Mouse (Mus musculus) kidney, embryonic 15.5 days (tissue): ENCODE results near the gene Mbip. TPM values are rescaled to one million over a fixed set of nuclear protein-coding genes. Genes with fewer than 3 reads are reported as not detected.

Source experiments
- ATAC-seq: fragments of 200-750 bp; cut with Nextera tagmentation; replicated peaks from 2 replicates; pipeline ENCODE4 v1.8.0; 2017; ENCODE audit warnings: moderate TSS enrichment; ENCODE audit not compliant: low FRiP score
- H3K27ac ChIP-seq: fragments of 300-500 bp; sonication (generic); 2 replicates; pipeline ENCODE4 v1.5.1; 2015; ENCODE audit warnings: mild to moderate bottlenecking, inconsistent platforms
- H3K27me3 ChIP-seq: fragments of 300-500 bp; sonication (generic); 2 replicates; pipeline ENCODE4 v1.6.1; 2015; ENCODE audit warnings: inconsistent platforms
- H3K36me3 ChIP-seq: fragments of 300-500 bp; sonication (generic); 2 replicates; pipeline ENCODE4 v1.6.1; 2015; ENCODE audit warnings: inconsistent platforms
- H3K4me1 ChIP-seq: fragments of 300-500 bp; sonication (generic); 2 replicates; pipeline ENCODE4 v1.6.1; 2015; ENCODE audit warnings: inconsistent platforms
- H3K4me2 ChIP-seq: fragments of 300-500 bp; sonication (generic); 2 replicates; pipeline ENCODE4 v1.6.1; 2015; ENCODE audit warnings: moderate library complexity, mild to moderate bottlenecking, inconsistent platforms
- H3K4me3 ChIP-seq: fragments of 300-500 bp; sonication (generic); replicated peaks from 2 replicates; pipeline ENCODE4 v1.5.1; 2015; ENCODE audit warnings: mild to moderate bottlenecking, inconsistent platforms
- H3K9ac ChIP-seq: fragments of 300-500 bp; sonication (generic); 2 replicates; pipeline ENCODE4 v1.6.1; 2015; ENCODE audit warnings: mild to moderate bottlenecking, inconsistent platforms
- H3K9me3 ChIP-seq: fragments of 300-500 bp; sonication (generic); replicated peaks from 2 replicates; pipeline ENCODE4 v1.6.1; 2016; ENCODE audit warnings: inconsistent platforms
- WGBS: fragments of 180-500 bp; shearing (Covaris S2); methylation state at CpG from one replicate; pipeline ENCODE4 v1.1.7; 2015; ENCODE audit warnings: mixed read lengths; 5-methylcytosine and 5-hydroxymethylcytosine counted together
- polyA plus RNA-seq: library from polyadenylated mRNA; unstranded; fragments of >200 nt; fragmentation: Nextera tagmentation; extraction: Ambion mirVana; gene quantifications from 2 replicates; pipeline ENCODE4 v1.2.1, GENCODE M21; 2015

Gene Mbip
- polyA plus RNA-seq: 35.2 and 38.1 TPM in 2 replicates

DNA sequence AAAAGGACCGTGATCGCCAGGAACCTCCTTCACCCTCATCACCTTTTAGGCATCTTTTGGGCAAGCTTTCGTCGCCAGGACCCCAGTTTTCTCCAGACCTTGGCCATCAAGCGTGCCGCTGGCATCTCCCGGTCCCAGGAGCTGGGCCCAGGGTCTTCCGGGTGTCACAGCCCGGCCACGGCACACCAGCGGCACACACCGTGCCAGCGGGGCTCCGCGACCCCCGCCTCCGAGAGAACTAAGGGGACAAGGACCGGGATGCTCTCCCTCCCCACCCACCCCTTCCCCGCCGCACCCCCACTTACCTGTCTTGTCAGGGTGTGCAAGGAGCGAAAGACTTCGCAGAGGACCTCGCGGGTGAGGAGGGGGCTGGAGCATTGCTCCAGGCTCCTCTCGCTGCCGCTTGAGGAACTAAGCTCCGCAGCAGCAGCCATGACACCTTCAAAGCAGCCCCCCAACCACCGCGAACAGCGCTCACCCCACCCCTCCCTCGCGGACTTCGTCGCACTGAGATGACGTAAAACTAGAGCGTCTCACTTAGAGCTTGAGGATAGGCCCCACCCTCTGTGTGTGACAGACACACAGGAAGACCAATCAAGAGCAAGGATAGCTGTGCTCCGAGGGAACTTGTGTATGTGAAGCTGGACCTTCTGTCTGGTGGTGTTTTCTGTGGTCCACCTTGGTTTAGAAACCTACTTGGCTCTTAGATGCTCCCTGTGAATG, at the start of gene Mbip:
Mbip (minus strand) TSS at position 528 of the 723 bp plus-strand sequence.
- H3K27me3 ChIP-seq: no peaks in the 10 kb centered on the region
- peak within 1 kb of the TSS; percentile 90 for H3K4me3 ChIP-seq
- no peaks in the 10 kb centered on the region for H3K4me1 ChIP-seq
- under 1% methylated on average over 37 of the region's 37 CpGs for WGBS
- ATAC-seq: peak; percentile 100
- no peaks in the 10 kb centered on the region for H3K9me3 ChIP-seq
- peak within 1 kb of the TSS; percentile 72 for H3K9ac ChIP-seq
- peak within 1 kb of the TSS; percentile 62 for H3K27ac ChIP-seq
- H3K4me2 ChIP-seq: peak within 1 kb of the TSS; percentile 61
- no peaks in the 10 kb centered on the region for H3K36me3 ChIP-seq

DNA sequence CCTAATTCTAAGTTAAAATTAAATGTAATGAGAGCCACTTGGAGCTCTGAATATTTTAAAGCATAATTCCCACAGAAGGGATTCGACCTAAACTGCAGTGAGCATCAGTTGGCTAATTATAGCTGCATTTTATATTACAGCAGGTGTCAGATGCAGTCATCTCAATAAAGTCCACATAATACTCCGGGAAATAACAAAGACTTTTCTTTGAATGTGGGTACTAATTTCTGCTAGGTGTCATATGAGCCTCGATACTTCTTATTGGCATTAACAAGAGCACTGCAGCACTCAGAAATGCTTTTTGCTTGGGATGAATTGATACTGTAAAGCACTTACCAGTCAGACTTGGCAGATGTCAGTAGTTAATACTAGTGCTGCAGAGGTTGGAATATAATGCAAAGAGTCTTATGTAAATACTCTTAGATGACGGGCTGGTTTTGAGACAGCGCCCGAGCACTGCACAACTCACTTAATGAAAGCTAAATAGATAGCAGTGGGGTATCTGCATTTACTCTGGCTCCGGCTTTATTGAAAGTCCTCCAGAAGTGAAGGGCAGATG, 42.0 kb upstream of the Mbip start:
- H3K4me2 ChIP-seq: no peak overlapping the region
- H3K36me3 ChIP-seq: no peaks in the 10 kb centered on the region
- 0 out of 2 replicates have a peak, but pooled peaks cover 2% of the 10 kb centered on the region for H3K27me3 ChIP-seq
- H3K9me3 ChIP-seq: no peaks in the 10 kb centered on the region
- ATAC-seq: no peak
- no peak overlapping the region for H3K9ac ChIP-seq
- H3K4me1 ChIP-seq: no peaks in the 10 kb centered on the region
- no peak overlapping the region for H3K4me3 ChIP-seq
- H3K27ac ChIP-seq: no peak overlapping the region
- WGBS: 82% methylated on average over 7 of the region's 7 CpGs

DNA sequence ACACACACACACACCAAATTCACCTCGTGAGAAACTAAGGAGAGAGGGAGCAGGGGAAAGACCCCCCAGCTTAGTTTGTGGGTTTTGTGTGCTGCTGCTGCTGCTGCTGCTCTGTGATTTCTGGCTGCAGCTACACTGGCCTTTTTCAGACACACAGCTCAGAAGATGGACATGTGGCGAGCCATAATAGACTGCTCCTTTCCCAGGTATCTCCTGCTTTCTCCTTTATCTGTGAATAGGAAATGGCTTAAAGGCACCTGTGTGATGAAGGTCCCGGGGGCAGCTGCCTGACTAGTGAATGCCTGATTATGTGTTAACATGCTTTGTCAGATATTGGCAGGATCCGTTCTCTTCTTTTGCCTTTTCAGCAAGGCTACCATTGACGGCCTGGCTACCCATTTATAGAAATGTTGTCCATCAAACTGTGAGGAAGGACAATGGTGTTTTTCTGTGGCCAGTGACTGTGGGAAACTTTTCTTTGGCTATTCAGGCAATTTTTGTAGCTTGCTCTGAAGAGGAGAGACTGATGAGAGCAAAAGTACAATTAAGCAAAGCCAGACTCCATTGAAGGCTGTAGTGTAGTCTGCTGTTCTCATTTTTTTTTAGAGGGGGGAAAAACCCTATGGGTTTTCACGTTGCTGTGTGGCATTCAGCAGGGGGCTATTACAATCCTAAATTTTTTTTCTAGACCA, 41.4 kb upstream of the Mbip start:
- H3K9ac ChIP-seq: no peak overlapping the region
- no peak for ATAC-seq
- H3K9me3 ChIP-seq: no peaks in the 10 kb centered on the region
- no peak overlapping the region for H3K27ac ChIP-seq
- H3K4me3 ChIP-seq: no peak overlapping the region
- 0 out of 2 replicates have a peak, but pooled peaks cover 2% of the 10 kb centered on the region for H3K27me3 ChIP-seq
- WGBS: 72% methylated on average over 5 of the region's 6 CpGs
- H3K4me1 ChIP-seq: no peaks in the 10 kb centered on the region
- H3K36me3 ChIP-seq: no peaks in the 10 kb centered on the region
- no peak overlapping the region for H3K4me2 ChIP-seq

DNA sequence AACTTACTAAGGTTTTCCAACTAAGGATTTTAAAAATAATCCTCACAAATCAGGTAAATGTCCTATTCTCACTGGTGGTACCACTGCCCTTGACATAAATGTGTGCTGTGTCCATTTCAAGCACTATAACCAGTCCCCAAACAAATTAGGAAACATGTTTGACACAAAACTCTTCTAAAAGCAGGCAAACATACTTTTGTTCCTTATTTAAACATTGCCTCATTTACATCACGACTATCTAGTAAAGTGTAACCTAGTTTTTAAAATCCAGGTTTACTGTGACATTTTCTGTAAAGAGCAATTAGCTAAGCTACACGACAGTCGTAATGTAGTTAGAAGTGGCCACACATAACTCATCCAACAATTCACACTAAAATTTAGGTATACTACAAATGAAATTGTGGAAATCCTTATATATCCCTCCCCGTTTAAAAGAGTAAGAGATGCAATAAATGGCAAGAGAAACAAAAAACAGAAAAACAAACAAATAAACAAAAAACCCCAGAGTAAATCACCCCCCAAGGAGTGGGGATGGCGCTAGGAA, 851 bp downstream of the Mbip start:
- H3K27ac ChIP-seq: no peak overlapping the region
- H3K4me2 ChIP-seq: peak overlapping the region; percentile 61
- no peaks in the 10 kb centered on the region for H3K9me3 ChIP-seq
- 3% methylated on average over 5 of the region's 5 CpGs for WGBS
- ATAC-seq: no peak
- H3K9ac ChIP-seq: peak overlapping the region; percentile 72
- no peaks in the 10 kb centered on the region for H3K27me3 ChIP-seq
- no peaks in the 10 kb centered on the region for H3K4me1 ChIP-seq
- H3K4me3 ChIP-seq: peak overlapping the region; percentile 90
- peaks cover 3% of the 10 kb centered on the region; the same call in 1 of the 2 replicates for H3K36me3 ChIP-seq

DNA sequence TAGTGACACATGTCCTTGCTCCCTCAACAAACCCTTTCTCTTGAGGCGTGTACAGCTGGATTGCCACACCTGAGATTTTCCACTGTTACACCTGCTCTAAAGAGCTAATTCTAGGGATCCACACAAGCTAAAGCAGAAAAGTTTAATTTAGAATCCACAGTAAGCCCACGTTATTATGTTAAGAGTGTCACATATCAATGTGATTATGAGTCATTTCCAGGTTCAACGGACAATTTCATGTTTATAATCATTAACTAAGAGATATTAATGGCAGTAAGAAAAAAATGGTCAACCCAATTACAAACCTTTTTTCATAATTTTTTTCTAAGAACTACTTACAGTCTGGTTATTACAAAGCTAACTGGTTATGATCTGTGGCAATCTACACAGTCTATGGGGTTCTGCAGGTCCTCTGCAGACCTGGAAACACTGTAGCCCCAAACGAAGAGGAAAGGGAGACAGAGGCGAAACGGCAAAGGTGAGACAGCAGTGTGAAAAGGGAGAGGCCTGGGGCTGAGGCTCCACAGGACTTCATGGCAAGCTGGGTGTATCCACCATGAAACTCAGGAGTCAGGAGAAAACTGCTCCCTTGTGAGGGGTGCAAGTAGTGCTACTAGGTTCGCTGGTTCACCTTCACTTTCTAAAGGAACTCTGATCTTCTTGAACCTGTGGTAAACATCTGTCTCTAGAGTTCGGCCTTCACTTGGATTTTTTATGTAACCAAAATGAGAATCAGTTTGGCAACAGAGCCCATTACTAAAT, 6.2 kb downstream of the Mbip start:
- Histone ChIP-seq H3K9ac (no peak overlapping the region), H3K27ac (no peak overlapping the region), H3K9me3 (no peaks in the 10 kb centered on the region), H3K36me3 (peaks cover 35% of the 10 kb centered on the region), H3K4me3 (no peak overlapping the region), H3K27me3 (no peaks in the 10 kb centered on the region), H3K4me1 (no peaks in the 10 kb centered on the region), H3K4me2 (no peak overlapping the region)
- ATAC-seq: no peak
- 81% methylated on average over 8 of the region's 8 CpGs for WGBS

DNA sequence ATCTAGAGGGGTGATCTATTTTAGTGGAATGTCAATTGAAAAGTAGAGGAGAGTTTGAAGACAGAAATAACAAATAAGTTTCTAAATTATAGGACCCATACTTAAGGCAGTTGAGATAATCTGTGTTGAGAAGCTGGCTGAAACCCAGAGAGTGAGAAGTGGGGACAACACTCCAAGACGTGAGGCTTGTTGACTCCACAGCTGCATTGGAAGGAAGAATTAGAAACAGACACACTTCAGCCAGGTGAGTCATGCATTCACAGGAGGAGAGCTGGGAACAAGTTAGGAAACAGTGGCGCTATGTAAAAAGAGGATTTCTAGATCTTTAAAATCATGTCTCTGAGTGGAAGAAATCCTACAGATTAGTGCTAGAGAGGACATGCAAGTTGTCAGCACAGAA, 12.2 kb downstream of the Mbip start:
- Histone ChIP-seq H3K27me3 (no peaks in the 10 kb centered on the region), H3K27ac (no peak overlapping the region), H3K9me3 (no peaks in the 10 kb centered on the region), H3K9ac (no peak overlapping the region), H3K4me1 (no peaks in the 10 kb centered on the region), H3K36me3 (peaks cover 74% of the 10 kb centered on the region), H3K4me2 (no peak overlapping the region), H3K4me3 (no peak overlapping the region)
- no peak for ATAC-seq
- 95% methylated on average over 2 of the region's 2 CpGs for WGBS

DNA sequence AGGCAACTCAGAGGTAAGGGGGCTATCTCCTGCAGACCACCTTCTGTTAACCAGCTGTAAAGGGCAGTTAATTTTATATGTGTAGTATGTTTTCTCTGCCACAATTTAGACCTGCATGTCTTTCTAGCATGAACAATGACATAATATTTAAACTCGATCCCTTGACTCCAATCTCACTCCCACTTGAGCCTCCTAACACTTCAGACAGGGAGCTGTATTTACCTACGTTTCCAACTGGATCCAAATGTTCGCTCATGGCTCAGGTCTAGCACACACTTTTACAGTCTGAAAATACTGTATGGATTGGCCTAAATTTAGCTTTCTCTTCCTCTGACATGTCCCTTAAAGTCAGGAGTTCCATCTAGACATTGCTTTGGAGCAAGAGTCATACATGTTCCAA, 13.2 kb downstream of the Mbip start:
- H3K9ac ChIP-seq: no peak overlapping the region
- no peaks in the 10 kb centered on the region for H3K4me1 ChIP-seq
- 89% methylated on average over 3 of the region's 3 CpGs for WGBS
- ATAC-seq: no peak
- no peaks in the 10 kb centered on the region for H3K9me3 ChIP-seq
- no peak overlapping the region for H3K4me3 ChIP-seq
- no peak overlapping the region for H3K27ac ChIP-seq
- no peak overlapping the region for H3K4me2 ChIP-seq
- H3K36me3 ChIP-seq: peaks cover 82% of the 10 kb centered on the region
- no peaks in the 10 kb centered on the region for H3K27me3 ChIP-seq

DNA sequence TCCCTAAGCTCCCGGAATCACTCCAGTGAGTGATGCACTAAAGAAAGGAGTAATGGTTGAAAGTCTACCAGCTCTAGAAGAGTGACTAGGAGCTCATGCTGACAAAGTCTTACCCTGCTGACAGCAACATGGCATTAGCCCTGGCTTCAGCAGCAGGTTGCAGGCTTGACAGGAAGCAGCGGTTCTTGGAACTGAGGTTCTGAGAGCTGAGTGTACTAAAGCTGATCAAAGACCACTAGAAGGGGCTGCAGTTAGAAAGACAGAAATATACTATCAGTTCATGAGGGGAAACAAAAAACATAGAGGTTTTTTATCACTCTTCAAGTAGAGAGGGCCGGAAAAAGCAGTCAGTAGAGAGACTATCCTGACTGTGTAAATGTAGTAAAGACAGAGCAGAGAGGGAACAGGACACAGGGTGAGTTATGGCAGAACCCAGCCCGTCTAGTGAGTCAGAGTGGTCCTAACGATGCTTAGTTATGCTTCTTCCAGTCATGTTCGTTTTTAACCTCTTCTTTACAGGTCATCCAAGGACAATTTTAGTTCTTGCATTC, 18.2 kb downstream of the Mbip start:
- no peak overlapping the region for H3K4me2 ChIP-seq
- ATAC-seq: no peak
- no peak overlapping the region for H3K4me3 ChIP-seq
- no peak overlapping the region for H3K27ac ChIP-seq
- H3K4me1 ChIP-seq: no peaks in the 10 kb centered on the region
- H3K27me3 ChIP-seq: no peaks in the 10 kb centered on the region
- WGBS: 84% methylated on average over 6 of the region's 6 CpGs
- H3K9ac ChIP-seq: no peak overlapping the region
- H3K9me3 ChIP-seq: no peaks in the 10 kb centered on the region
- peaks cover 60% of the 10 kb centered on the region for H3K36me3 ChIP-seq

DNA sequence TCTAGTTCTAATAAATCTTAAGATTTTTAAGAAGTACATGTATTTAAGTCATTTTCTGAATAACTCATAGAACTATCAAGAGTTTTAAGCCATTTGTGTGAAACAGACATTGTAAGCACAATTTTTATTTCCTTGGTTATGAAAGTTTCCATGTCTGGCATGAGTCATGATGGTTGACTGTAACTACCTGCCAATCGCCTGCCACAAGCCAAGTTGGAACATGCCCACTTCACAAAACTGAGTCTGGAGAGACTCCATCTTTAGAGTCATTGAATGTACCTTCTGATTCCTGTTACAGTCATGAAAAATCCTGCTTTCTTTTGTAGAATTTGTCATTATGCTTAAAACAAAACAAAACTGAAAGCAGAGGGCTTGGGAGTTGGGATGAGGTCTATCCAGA, 19.8 kb downstream of the Mbip start:
- ATAC-seq: no peak
- no peak overlapping the region for H3K4me2 ChIP-seq
- H3K4me3 ChIP-seq: no peak overlapping the region
- H3K27ac ChIP-seq: no peak overlapping the region
- no peak overlapping the region for H3K9ac ChIP-seq
- H3K27me3 ChIP-seq: no peaks in the 10 kb centered on the region
- no peaks in the 10 kb centered on the region for H3K4me1 ChIP-seq
- H3K36me3 ChIP-seq: peaks cover 49% of the 10 kb centered on the region
- 96% methylated on average over 1 of the region's 1 CpGs for WGBS
- no peaks in the 10 kb centered on the region for H3K9me3 ChIP-seq

DNA sequence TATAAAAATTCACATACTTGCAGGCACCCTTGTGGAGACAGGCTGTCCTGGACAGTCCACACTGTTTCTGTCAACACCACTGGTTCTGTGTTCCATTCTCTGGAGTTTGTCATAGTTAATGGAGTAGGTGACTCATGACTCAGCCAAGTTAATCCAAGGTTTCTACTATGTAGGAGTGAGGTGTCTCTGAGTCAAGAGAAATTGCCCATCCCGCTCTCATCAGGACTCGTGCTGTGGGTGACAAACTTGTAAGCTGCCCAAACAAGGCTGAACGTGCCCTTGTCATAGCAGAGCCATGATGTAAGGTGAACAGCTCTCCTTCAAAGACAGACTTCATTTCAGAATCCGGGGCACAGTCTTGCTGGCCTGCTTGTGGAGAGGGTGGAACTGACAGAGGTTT, 26.8 kb downstream of the Mbip start:
- ATAC-seq: no peak

DNA sequence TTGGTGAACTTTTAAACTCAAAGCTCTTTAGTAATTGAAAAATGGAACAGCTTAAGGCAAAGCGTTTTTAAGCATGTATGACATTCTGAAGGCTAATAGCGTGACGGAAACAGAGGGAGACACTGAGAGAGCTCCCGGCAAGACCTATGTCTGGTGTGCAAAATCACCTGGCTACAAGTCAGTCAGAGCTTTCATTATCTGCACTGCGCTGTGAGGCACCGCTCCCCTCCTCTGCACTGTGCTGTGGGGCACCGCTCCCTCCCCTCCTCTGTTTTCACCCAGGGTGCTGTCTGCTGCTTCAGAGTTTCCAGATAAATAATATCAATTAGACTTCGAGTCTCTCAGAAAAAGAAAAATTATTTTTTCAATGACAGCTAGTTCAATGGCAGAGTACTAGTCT, 27.6 kb downstream of the Mbip start:
- H3K36me3 ChIP-seq: no peaks in the 10 kb centered on the region
- no peak overlapping the region for H3K4me2 ChIP-seq
- H3K9ac ChIP-seq: no peak overlapping the region
- ATAC-seq: no peak
- no peaks in the 10 kb centered on the region; the same call in 1 of the 2 replicates for H3K9me3 ChIP-seq
- H3K27ac ChIP-seq: no peak overlapping the region
- no peaks in the 10 kb centered on the region for H3K4me1 ChIP-seq
- no peaks in the 10 kb centered on the region for H3K27me3 ChIP-seq
- WGBS: 72% methylated on average over 8 of the region's 8 CpGs
- H3K4me3 ChIP-seq: no peak overlapping the region

More for the DNA sequence above, 26.8 kb downstream of the Mbip start:
- no peak overlapping the region for H3K27ac ChIP-seq
- H3K9ac ChIP-seq: no peak overlapping the region
- no peaks in the 10 kb centered on the region for H3K27me3 ChIP-seq
- H3K36me3 ChIP-seq: no peaks in the 10 kb centered on the region
- no peak overlapping the region for H3K4me2 ChIP-seq
- 90% methylated on average over 4 of the region's 4 CpGs for WGBS
- H3K9me3 ChIP-seq: no peaks in the 10 kb centered on the region; the same call in 1 of the 2 replicates
- H3K4me3 ChIP-seq: no peak overlapping the region
- no peaks in the 10 kb centered on the region for H3K4me1 ChIP-seq
